Mouse (Mus musculus): ENCODE data around the gene Cmtm8. TPM values are rescaled to one million over a fixed set of nuclear protein-coding genes. Genes with fewer than 3 reads are reported as not detected.

Cmtm8 gene
- polyA plus RNA-seq, 1 experiment from 2014 or later, result 8.1 TPM

DNA sequence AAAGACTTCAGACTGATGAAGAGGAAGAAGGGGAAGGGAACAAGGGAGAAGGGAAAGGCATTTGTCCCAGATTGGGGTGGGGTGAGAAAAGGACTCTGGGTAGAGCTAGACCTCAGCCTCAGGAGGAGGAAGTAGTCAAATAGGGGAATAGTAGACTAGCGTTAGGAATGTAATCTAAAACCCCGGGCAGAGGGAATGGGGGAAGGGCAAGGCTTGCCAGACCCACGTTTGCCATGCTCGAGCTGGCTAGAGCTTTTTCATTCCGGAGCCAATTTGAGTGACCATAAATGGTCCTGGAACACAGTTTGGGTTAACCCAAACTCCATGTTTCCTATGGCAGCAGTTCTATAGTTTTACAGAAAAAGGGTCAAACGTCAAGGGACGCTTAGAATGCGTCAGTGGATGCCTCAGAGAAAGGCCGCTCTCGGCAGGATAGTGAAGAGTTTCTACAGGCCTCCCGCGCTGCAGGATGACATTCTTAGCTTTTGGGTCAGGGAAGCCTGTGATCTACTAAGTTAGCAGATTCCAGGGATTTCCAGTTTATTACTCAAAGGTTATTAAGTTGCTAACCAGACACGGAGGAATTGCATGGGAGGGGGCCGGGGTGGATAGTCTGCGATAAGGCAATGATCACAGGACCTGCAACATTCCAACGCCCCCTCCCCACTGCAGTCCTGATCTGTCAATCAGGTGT is 58.4 kb downstream of the Cmtm8 start:
- WGBS, result 13% methylated on average over 16 of the region's 16 CpGs
- no peaks in the 10 kb centered on the region for H3K9me3 ChIP-seq (ENCODE audit: control insufficient read depth, low read length)
- no peak for ATAC-seq (ENCODE audit: low read depth)

DNA sequence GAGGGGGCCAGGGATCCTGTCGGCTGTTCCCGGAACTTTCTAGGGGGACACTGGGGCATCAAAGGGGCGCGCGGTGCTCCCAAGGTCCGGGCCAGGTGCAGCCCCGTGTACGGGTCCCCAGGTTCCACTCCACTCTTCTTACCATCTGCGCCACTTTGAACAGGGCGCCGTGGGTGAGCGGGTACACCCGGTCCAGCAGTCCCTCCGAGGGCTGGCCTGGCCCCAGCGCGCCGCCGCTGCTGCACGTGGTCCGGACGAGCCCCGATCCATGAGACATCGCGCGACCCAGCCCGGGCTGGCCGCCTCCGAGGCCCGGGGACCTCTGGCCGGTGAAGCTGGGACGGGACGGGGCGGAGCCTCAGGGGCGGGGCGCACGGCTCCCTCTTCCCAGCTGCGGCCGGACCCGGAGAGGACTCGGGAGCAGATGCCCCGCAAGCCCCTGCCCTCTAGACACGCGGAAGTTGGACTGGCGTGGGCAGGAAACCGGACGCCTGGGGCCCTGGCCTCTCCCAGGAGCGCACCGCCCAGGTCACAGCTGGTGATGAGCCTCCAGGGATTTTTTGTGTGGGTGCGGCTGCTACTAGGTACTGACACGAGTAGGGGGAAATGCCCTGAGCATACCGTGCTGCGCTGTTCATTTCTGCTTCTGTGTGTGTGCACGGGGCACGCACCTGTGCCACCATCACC is 62.3 kb downstream of the Cmtm8 start, which contains the start of gene Cmtm7:
Gene Cmtm7 (minus strand): TSS at position 331 of the 687 bp plus-strand sequence.
- Histone ChIP-seq H3K4me3 (ENCODE audit: low read depth, low read length) (peak within 1 kb of the TSS; percentile 43), H3K4me2 (ENCODE audit: low read depth, low read length) (peak within 1 kb of the TSS; percentile 72), H3K27me3 (ENCODE audit: control insufficient read depth, insufficient read depth, low read length) (no peaks in the 10 kb centered on the region), H3K9ac (replicated peaks; ENCODE audit: low read depth, low read length) (peak within 1 kb of the TSS; percentile 49), H3K36me3 (ENCODE audit: control insufficient read depth, insufficient read depth, low read length) (no peaks in the 10 kb centered on the region), H3K9me3 (ENCODE audit: control insufficient read depth, low read length) (no peaks in the 10 kb centered on the region), H3K4me1 (ENCODE audit: control insufficient read depth, insufficient read depth, low read length) (0 out of 2 replicates have a peak, but pooled peaks cover 3% of the 10 kb centered on the region), H3K27ac (ENCODE audit: low read depth, low read length) (no peak within 1 kb of the TSS)
- peak; percentile 75; the same call in 1 of the 2 replicates for ATAC-seq (ENCODE audit: low read depth)
- WGBS, result 1% methylated on average over 49 of the region's 54 CpGs

More for the DNA sequence above, 58.4 kb downstream of the Cmtm8 start:
- no peak overlapping the region for H3K4me2 ChIP-seq (ENCODE audit: low read depth, low read length)
- no peaks in the 10 kb centered on the region for H3K27me3 ChIP-seq (ENCODE audit: control insufficient read depth, insufficient read depth, low read length)
- H3K9ac ChIP-seq (replicated peaks; ENCODE audit: low read depth, low read length), result no peak overlapping the region
- no peak overlapping the region for H3K27ac ChIP-seq (ENCODE audit: low read depth, low read length)
- no peak overlapping the region for H3K4me3 ChIP-seq (ENCODE audit: low read depth, low read length)
- H3K36me3 ChIP-seq (ENCODE audit: control insufficient read depth, insufficient read depth, low read length), result no peaks in the 10 kb centered on the region
- 0 out of 2 replicates have a peak, but pooled peaks cover 3% of the 10 kb centered on the region for H3K4me1 ChIP-seq (ENCODE audit: control insufficient read depth, insufficient read depth, low read length)

DNA sequence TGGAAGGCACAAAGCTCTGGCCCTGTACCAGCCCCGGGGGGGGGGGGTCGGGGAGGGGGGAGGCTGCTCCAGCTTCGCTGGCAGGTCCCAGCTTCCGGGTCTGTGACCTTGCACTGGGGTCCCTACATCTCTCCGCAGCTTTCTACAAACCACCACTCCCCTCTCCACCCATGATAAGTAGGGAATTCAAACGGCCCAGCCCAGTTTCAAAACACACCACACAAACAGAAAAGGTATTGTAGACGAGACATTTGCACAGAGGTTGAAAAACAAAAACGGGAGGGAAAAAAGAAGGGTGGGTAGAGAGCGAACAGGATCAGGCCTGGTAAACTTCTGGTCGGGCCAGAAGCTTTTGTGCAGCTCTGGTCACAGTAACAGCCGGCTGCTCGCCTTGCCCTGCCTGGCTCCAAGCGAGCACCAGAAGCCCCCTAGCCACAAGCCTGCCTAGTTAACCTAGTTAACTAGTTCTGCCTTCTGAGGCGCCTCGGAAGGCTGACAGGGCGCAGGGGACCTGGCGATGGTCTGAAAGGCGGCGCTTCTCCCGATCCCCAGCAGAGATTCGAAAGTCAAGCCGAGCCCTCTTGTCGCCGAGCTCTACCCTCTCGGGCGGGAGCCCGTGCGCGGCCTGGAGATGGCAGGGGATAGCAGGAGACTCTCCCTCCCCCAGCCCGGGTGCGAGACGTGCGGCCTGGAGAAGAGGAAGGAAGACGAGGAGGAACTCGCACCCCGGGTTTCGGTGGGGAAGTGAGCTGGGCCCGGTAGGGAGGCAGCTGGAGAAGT is 63.0 kb downstream of the Cmtm8 start:
- H3K27me3 ChIP-seq (ENCODE audit: control insufficient read depth, insufficient read depth, low read length), result no peaks in the 10 kb centered on the region
- 0 out of 2 replicates have a peak, but pooled peaks cover 3% of the 10 kb centered on the region for H3K4me1 ChIP-seq (ENCODE audit: control insufficient read depth, insufficient read depth, low read length)
- peak overlapping the region; percentile 72 for H3K4me2 ChIP-seq (ENCODE audit: low read depth, low read length)
- H3K4me3 ChIP-seq (ENCODE audit: low read depth, low read length), result peak overlapping the region; percentile 43
- no peak overlapping the region for H3K27ac ChIP-seq (ENCODE audit: low read depth, low read length)
- WGBS, result 1% methylated on average over 38 of the region's 38 CpGs
- no peaks in the 10 kb centered on the region for H3K36me3 ChIP-seq (ENCODE audit: control insufficient read depth, insufficient read depth, low read length)
- no peaks in the 10 kb centered on the region for H3K9me3 ChIP-seq (ENCODE audit: control insufficient read depth, low read length)
- H3K9ac ChIP-seq (replicated peaks; ENCODE audit: low read depth, low read length), result peak overlapping the region; percentile 49
- ATAC-seq (ENCODE audit: low read depth), result peak; percentile 58; the same call in 1 of the 2 replicates

DNA sequence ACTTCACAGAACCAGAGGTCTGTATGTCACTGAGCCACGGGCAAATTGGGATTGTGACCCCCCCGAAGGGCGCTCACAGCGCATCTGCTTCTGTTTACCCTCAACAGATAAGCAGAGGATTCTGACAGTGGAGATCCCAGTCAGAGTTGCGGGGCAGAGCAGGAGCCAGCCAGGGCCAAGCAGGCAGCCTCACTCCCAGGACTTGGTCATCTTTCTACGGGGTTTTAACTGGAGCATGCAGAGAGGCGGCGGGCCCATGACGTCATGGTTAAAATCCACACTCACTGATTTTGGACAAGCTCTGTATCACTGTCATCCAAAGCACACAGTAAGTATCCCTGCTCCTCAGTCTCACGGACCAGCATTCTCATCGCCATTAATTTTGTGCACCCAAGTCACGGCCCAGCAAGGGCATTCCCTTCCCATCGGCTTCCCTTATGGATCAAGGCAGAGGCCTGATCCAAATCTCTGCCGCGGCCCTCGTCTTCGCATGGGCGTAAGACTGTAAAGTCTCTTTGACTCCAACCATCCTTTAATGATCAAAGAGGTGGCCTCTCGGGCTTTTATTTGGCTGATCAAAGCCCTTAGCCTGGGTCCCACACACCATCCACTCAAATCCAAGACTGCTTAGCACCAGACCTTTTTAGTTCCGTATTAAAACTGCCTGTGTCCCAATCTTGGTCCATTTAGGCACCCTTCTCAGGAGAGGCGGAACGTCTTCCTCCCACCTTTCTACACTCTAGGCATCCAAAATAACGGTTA is 63.8 kb downstream of the Cmtm8 start:
- 31% methylated on average over 23 of the region's 23 CpGs for WGBS
- Histone ChIP-seq H3K27me3 (ENCODE audit: control insufficient read depth, insufficient read depth, low read length) (no peaks in the 10 kb centered on the region), H3K4me3 (ENCODE audit: low read depth, low read length) (no peak overlapping the region; the same call in 1 of the 2 replicates), H3K4me1 (ENCODE audit: control insufficient read depth, insufficient read depth, low read length) (0 out of 2 replicates have a peak, but pooled peaks cover 3% of the 10 kb centered on the region), H3K27ac (ENCODE audit: low read depth, low read length) (no peak overlapping the region), H3K9me3 (ENCODE audit: control insufficient read depth, low read length) (no peaks in the 10 kb centered on the region), H3K36me3 (ENCODE audit: control insufficient read depth, insufficient read depth, low read length) (no peaks in the 10 kb centered on the region), H3K9ac (replicated peaks; ENCODE audit: low read depth, low read length) (no peak overlapping the region), H3K4me2 (ENCODE audit: low read depth, low read length) (peak overlapping the region; percentile 72; the same call in 1 of the 2 replicates)
- no peak for ATAC-seq (ENCODE audit: low read depth)

DNA sequence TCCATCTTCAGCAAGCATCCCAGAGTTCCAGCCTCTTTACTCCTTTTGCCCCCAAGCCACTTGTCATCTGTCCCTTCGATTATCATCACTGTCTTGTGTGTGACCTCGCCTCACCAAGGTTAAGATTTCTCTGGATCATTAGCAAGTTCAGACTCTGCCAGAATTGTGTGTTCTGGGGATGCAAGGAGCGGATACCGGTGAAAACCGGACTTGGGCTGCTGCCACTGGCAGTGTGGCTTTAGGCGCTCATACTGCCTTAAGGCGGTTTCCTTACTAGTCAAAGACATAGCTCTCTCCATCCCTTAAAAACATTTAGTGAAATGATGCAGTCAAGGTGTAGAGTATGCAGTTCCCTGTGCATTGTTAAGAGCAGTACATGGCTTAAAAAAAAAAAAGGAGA is 65.1 kb downstream of the Cmtm8 start:
- ATAC-seq (ENCODE audit: low read depth), result no peak
- 0 out of 2 replicates have a peak, but pooled peaks cover 3% of the 10 kb centered on the region for H3K4me1 ChIP-seq (ENCODE audit: control insufficient read depth, insufficient read depth, low read length)
- WGBS, result 96% methylated on average over 7 of the region's 7 CpGs

DNA sequence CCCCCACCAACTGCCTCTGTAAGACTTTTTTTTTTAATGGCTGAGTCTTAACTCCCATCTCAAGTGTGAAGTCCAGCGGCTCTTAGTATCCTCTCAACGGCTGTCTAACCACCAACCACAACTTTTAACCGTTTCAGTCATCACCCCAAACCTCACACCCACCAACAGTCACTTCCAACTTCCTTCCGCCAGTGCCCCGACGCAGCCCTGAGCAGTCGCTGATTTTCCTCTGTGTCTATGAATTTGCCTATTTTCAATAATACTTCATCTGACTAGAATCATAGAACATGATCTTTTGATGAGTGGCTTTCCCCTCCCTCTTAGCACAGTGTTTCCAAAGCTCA is 65.9 kb downstream of the Cmtm8 start:
- no peak overlapping the region for H3K27ac ChIP-seq (ENCODE audit: low read depth, low read length)
- H3K9me3 ChIP-seq (ENCODE audit: control insufficient read depth, low read length), result no peaks in the 10 kb centered on the region
- H3K4me2 ChIP-seq (ENCODE audit: low read depth, low read length), result no peak overlapping the region
- no peaks in the 10 kb centered on the region for H3K36me3 ChIP-seq (ENCODE audit: control insufficient read depth, insufficient read depth, low read length)
- ATAC-seq (ENCODE audit: low read depth), result no peak
- no peak overlapping the region for H3K4me3 ChIP-seq (ENCODE audit: low read depth, low read length)
- 92% methylated on average over 7 of the region's 7 CpGs for WGBS
- H3K27me3 ChIP-seq (ENCODE audit: control insufficient read depth, insufficient read depth, low read length), result no peaks in the 10 kb centered on the region
- H3K4me1 ChIP-seq (ENCODE audit: control insufficient read depth, insufficient read depth, low read length), result 0 out of 2 replicates have a peak, but pooled peaks cover 3% of the 10 kb centered on the region
- H3K9ac ChIP-seq (replicated peaks; ENCODE audit: low read depth, low read length), result no peak overlapping the region

More for the DNA sequence above, 65.1 kb downstream of the Cmtm8 start:
- no peak overlapping the region for H3K27ac ChIP-seq (ENCODE audit: low read depth, low read length)
- no peaks in the 10 kb centered on the region for H3K36me3 ChIP-seq (ENCODE audit: control insufficient read depth, insufficient read depth, low read length)
- H3K4me2 ChIP-seq (ENCODE audit: low read depth, low read length), result no peak overlapping the region
- H3K9me3 ChIP-seq (ENCODE audit: control insufficient read depth, low read length), result no peaks in the 10 kb centered on the region
- no peak overlapping the region for H3K9ac ChIP-seq (replicated peaks; ENCODE audit: low read depth, low read length)
- H3K27me3 ChIP-seq (ENCODE audit: control insufficient read depth, insufficient read depth, low read length), result no peaks in the 10 kb centered on the region
- no peak overlapping the region for H3K4me3 ChIP-seq (ENCODE audit: low read depth, low read length)

DNA sequence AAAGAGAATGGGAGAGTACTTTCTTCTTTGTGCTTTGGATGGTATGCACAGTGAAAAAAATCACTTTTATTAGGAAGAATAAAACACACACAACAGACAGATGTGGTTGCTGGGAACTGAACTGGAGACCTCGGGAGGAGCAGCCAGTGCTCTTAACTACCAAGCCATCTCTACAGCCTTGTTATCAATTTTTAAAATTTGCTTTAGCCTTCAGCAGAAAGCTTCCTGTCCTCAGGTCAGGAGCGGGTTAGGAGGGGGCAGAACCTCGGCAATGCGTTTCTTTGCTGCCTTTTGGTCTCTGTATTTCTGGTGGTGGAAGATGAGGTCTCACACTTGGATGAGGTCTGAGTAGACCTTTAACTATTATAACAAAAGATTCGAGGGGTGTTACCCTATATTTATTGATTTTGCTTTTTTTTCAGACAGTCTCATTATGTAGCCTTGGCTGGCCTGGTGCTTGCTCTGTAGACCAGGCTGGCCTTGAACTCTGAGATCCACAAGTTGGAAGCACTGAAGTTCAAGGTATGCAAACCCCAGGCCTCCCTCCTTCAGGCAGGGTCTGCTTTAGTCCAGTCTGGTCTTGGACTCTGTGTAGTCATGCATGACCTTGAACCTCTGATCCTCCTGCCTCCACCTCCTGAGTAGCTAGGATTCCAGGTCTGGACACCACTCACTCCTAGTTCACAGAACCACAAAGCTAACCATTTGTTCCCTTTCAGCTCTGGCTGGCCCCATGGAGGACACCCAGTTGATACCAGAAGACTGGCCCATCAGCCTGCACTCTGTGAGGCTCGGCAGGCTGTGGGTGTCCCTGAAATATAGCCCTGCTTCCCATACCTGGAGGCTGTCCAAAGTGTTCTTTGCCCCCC is 66.5 kb downstream of the Cmtm8 start:
- no peak overlapping the region for H3K9ac ChIP-seq (replicated peaks; ENCODE audit: low read depth, low read length)
- H3K36me3 ChIP-seq (ENCODE audit: control insufficient read depth, insufficient read depth, low read length), result no peaks in the 10 kb centered on the region
- H3K4me3 ChIP-seq (ENCODE audit: low read depth, low read length), result no peak overlapping the region
- H3K9me3 ChIP-seq (ENCODE audit: control insufficient read depth, low read length), result no peaks in the 10 kb centered on the region
- 86% methylated on average over 6 of the region's 6 CpGs for WGBS
- no peaks in the 10 kb centered on the region for H3K27me3 ChIP-seq (ENCODE audit: control insufficient read depth, insufficient read depth, low read length)
- H3K4me2 ChIP-seq (ENCODE audit: low read depth, low read length), result no peak overlapping the region
- 0 out of 2 replicates have a peak, but pooled peaks cover 3% of the 10 kb centered on the region for H3K4me1 ChIP-seq (ENCODE audit: control insufficient read depth, insufficient read depth, low read length)
- no peak overlapping the region for H3K27ac ChIP-seq (ENCODE audit: low read depth, low read length)
- ATAC-seq (ENCODE audit: low read depth), result no peak

DNA sequence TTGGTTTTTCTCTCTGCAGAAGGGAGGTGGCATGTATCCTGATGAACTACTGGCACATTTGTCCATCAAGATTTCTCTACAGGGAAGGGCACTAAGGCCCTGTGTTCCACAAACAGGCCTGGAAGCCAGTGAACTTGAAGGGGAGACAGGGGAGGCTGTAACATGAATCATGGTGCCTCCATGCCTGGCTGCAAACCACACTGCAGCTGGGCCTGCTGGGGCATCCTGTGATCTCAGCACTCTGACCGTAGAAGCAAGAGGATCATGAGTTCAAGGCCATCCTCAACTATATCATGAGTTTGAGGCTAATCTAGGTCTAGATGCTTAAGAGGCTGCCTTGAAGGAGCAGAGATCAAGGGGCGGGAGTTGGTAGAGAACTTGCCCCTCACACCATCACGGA is 67.6 kb downstream of the Cmtm8 start:
- Histone ChIP-seq H3K36me3 (ENCODE audit: control insufficient read depth, insufficient read depth, low read length) (no peaks in the 10 kb centered on the region), H3K27me3 (ENCODE audit: control insufficient read depth, insufficient read depth, low read length) (no peaks in the 10 kb centered on the region), H3K9ac (replicated peaks; ENCODE audit: low read depth, low read length) (no peak overlapping the region), H3K4me1 (ENCODE audit: control insufficient read depth, insufficient read depth, low read length) (0 out of 2 replicates have a peak, but pooled peaks cover under 1% of the 10 kb centered on the region), H3K27ac (ENCODE audit: low read depth, low read length) (no peak overlapping the region), H3K9me3 (ENCODE audit: control insufficient read depth, low read length) (no peaks in the 10 kb centered on the region), H3K4me3 (ENCODE audit: low read depth, low read length) (no peak overlapping the region), H3K4me2 (ENCODE audit: low read depth, low read length) (no peak overlapping the region)
- WGBS, result 92% methylated on average over 3 of the region's 3 CpGs
- ATAC-seq (ENCODE audit: low read depth), result no peak
